Mouse (Mus musculus): Measurements from ENCODE around the gene Tmem14c. TPM values are rescaled to one million over a fixed set of nuclear protein-coding genes. Genes with fewer than 3 reads are reported as not detected.

Tmem14c gene
- total RNA-seq, 2 experiments from 2014 or later: 65.1 to 67.8 TPM

Other genes with a start within 250 kb of the Tmem14c start
- gene Gcnt2, start 156.5 kb upstream of the Tmem14c start, total RNA-seq (2021): 10 to 100 TPM in 1 of 2 experiments, 1 to 10 TPM in 1; 8.9 to 11.8 TPM
- gene Pak1ip1, start 15.3 kb upstream of the Tmem14c start, total RNA-seq (2021): 10 to 100 TPM; 31.6 to 32.6 TPM
- 1 to 10 TPM; 1.2 to 2.1 TPM for gene Mak, start 63.4 kb downstream of the Tmem14c start, total RNA-seq (2021)
- gene Gcm2, start 94.7 kb downstream of the Tmem14c start, total RNA-seq (2021): not detected
- under 1 TPM in 1 of 2 experiments, not detected in 1; 0.49 TPM for gene Sycp2l, start 98.0 kb downstream of the Tmem14c start, total RNA-seq (2021)
- gene Elovl2, start 204.1 kb downstream of the Tmem14c start, total RNA-seq (2021): 10 to 100 TPM; 39.2 to 39.6 TPM
- 100 to 1,000 TPM; 157 to 163 TPM for gene Smim13, start 233.6 kb downstream of the Tmem14c start, total RNA-seq (2021)

All from left cerebral cortex, postnatal 10 days (tissue).